Mouse (Mus musculus) CD8-positive naive resting alpha-beta T cell, adult 2 months (primary cell): ENCODE measurements around the gene Aebp1.

ENCODE experiments used
- DNase-seq, 2 experiments: peaks; one replicate each; pipeline ENCODE4 v3.0.0; 2022; ENCODE audit warnings: low read depth in 2 of 2, low spot score in 2 of 2

The Aebp1 gene

GRCm38 (mm10) chr11:5861678-5862393, at the start of gene Aebp1:
Gene Aebp1, plus strand, starts transcription at chr11:5861947.
- DNase-seq = no peak

DNA sequence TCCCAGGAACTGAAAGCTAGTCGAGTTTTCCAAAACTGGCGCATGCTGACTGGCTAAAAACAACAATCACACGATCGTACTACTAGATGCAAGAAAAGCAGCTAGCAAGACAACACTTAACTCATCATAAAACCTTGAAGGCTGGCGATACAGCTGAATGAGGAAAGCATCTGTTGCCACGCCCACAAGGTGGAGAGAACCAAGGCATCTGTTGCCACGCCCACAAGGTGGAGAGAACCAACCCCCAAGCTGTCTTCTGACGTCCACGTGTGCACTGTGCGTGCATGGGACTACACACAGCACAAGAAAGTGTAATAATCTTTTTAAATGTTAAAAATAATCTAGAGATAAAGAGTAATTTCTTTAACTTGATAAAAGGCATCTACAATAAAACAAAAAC, 48.4 kb upstream of the Aebp1 start:
- no peak for DNase-seq

GRCm38 (mm10) chr11:5819223-5819622, 42.5 kb upstream of the Aebp1 start:
- no peak for DNase-seq

DNA sequence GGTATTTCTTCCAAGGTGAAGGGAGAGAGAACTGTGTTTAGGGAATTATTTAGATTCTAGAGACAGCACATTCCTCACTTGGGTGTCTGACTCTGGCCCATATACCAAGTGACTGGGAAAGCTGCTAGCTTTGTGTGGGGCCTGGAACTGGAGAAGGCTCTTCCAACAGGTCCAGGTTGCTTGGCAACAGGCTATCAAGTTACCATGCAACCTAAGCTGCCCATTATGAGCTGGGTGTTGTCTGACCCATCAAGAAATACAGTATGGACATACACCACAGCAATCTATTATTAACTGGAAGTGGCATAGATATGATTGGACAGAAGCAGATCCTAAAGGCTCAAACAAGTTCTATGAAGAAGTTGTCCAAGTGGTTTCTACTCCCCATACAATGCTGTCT, 36.3 kb upstream of the Aebp1 start:
- no peak for DNase-seq

GRCm38 (mm10) chr11:5827931-5828330, 33.8 kb upstream of the Aebp1 start:
- no peak for DNase-seq

- DNase-seq = no peak
These were observed 33.1 kb upstream of the Aebp1 start for GRCm38 (mm10) chr11:5828509-5829191.

- no peak for DNase-seq
These were observed 32.4 kb upstream of the Aebp1 start for GRCm38 (mm10) chr11:5829327-5829726.

DNA sequence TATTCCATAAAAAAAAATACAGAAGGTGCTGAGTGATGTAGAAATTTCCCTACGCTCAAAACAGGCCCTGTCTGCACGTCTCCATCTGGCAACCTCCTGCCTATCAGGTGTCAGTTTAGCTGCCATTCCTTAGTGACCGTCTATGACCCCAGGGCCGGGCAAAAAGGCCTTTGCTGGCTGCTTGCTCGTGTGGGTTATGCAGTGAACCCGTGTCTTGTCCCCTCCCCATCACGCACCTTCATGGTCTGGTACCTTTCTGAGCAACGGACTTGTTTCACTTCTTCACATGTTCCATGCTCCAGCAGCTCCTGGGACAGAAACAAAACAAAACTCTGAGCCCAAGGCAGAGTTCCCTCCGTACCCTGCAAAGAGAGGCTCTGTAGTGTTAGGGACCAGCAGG, 27.2 kb upstream of the Aebp1 start:
- DNase-seq = no peak

- no peak for DNase-seq
These were observed 26.7 kb upstream of the Aebp1 start for GRCm38 (mm10) chr11:5835057-5835456.

- no peak for DNase-seq
These were observed 25.6 kb upstream of the Aebp1 start for GRCm38 (mm10) chr11:5836126-5836525.

- DNase-seq = peak; percentile 74 to 79
These were observed 24.2 kb upstream of the Aebp1 start, which contains the start of gene Polm for GRCm38 (mm10) chr11:5837251-5838246. Gene Polm, minus strand, starts transcription at chr11:5838016.

GRCm38 (mm10) chr11:5840346-5840745, 21.4 kb upstream of the Aebp1 start:
- DNase-seq = no peak

GRCm38 (mm10) chr11:5841751-5842150, 20.0 kb upstream of the Aebp1 start:
- no peak for DNase-seq

DNA sequence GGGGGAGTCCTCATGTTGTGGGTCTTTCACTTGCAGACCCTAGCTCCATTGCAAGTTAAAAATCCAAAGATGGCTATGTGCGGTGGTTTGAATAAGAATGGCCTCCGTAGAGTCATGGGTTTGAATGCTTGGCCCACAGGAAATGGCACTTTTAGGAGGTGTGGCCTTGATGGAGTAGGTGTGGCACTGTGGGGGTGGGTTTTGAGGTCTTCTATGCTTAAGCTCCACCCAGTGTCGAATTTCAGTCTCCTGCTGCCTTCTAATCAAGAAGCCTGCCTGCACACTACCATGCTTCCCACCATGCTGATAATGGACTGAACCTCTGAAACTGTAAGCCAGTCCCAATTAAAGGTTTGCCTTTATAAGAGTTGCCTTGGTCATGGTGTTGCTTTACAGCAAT, 18.6 kb upstream of the Aebp1 start:
- no peak for DNase-seq

DNA sequence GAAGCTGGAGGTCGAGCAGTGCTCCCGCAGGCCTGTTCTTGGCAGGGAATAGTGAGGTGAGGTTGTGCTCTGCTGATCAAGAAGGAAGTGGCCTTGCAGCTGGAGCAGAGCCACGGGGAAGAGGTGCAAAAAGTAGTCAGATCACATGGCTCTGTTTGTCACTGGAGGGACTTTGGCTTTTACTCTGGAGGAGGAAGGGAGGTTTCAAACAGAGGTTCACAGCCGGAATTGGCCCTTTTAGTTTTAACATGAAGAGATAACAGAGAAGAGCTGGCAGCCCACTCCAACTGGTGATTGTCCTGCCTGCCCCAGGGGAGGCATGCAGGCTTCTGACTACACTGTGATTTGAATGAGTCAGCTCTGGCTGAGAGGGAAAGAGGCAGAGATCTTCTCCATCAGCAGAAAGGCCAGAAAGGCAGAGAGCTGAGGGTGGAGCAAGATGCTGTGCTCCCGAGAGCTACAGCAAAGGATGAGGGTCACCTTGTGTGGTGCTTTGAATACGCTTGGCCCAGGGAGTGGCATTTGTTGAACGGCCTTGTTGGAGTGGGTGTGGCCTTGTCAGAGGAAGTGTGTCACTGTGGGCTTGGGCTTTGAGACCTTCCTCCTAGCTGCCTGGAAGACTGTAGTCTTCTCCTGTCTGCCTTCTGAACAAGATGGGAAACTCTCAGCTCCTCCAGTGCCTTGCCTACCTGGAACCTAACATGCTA, 15.0 kb upstream of the Aebp1 start:
- DNase-seq = no peak

DNA sequence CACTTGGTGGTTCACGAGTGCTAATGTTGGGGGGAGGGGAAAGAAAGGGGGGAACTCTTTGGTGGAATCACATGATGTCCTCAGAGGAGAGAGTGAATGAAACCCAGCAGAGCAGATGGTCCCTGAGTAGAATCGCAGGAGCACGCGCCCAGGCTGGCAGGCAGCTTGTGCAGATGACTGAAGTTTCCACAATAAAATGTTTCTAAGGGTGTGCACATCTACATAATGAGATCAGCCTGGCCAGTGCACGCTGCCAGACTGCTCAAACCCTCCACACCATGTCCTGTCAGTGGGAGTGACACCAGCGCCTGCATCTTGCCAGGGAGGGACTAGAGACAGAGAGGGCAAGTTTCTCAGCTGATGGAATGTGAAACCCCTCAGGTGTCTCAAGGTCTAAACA, 13.0 kb upstream of the Aebp1 start:
- no peak for DNase-seq

DNA sequence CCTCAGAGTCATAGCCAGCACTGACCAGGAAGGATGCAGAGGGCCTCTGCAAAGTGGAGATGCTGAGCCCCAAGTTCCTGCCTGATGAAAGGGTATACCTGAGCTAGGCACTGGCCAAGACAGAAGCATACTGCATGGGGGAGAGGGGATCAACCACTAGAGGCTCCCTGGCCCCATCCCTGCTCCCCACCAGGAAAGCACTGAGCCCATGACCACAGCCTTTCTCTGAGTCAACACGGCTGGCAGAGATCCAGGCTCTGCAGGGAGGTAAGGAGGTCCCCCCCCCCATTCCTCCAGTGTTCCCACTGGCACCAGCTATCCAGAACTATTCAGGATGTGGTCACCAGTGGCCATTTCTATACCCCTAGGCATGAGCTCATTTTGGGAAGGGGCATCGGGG, 12.4 kb upstream of the Aebp1 start:
- DNase-seq = no peak

DNA sequence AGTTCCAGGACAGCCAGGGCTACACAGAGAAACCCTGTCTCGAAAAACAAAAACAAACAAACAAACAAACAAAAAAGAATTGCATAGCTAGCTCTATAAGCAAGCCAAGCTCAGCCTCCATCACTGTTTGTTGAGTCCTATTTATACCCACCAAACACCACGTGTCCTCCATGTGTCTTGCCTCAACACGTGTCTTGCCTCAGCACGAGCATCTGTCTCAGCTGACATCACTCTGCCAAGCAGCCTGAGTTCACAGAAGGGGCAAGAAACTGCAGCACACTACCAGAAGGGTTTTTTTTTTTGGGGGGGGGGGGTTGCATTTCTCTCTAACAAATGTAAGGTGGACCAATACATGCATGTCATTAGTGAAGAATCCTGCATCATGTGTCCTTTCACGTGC, 11.3 kb upstream of the Aebp1 start:
- no peak for DNase-seq

DNA sequence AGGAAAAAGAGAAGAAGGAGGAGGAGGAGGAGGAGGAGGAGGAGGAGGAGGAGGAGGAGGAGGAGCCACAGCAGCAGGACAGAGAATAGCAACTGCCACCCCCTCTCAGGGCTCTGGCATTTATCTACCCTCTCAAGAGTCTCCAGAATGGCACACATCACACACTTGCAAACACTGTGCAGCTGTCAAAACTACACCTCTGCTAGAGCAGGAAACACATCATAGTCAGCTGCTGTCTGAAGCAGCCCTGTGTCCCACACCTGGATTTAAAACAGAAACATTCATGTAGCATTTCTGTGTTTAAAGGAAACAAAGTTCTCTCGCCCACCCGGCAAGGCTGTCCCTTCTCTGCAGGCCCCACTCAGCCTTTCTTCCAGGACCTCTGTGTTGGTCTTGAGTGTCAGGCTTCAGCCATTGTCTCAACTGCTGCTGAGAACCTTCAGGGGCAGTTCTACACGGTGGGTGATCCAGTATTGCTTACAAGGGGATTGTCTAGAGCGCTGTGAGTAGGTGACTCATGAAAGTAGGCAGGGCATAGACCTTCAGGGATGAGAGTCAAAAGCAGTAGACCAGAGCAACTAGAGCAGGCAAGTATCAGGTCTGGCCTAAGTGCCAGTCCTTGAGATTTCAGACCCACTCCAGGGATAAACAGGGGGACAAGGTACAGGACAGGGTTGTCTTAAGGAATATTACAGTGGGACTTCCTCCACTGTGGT, 10.6 kb upstream of the Aebp1 start:
- DNase-seq = no peak

- no peak for DNase-seq
These were observed 9.4 kb upstream of the Aebp1 start for GRCm38 (mm10) chr11:5852314-5852713.
